Mouse (Mus musculus) regulatory T cell (primary cell): Measurements from ENCODE around the gene Wbp1.

Source experiments
- in situ Hi-C: fragments of 300-600 bp; cut with MboI, MseI; formaldehyde crosslinking; loops from one replicate; pipeline ENCODE4 v1.15.1; 2025; ENCODE audit warnings: high pct_unique_total_duplicates

Gene Wbp1

DNA sequence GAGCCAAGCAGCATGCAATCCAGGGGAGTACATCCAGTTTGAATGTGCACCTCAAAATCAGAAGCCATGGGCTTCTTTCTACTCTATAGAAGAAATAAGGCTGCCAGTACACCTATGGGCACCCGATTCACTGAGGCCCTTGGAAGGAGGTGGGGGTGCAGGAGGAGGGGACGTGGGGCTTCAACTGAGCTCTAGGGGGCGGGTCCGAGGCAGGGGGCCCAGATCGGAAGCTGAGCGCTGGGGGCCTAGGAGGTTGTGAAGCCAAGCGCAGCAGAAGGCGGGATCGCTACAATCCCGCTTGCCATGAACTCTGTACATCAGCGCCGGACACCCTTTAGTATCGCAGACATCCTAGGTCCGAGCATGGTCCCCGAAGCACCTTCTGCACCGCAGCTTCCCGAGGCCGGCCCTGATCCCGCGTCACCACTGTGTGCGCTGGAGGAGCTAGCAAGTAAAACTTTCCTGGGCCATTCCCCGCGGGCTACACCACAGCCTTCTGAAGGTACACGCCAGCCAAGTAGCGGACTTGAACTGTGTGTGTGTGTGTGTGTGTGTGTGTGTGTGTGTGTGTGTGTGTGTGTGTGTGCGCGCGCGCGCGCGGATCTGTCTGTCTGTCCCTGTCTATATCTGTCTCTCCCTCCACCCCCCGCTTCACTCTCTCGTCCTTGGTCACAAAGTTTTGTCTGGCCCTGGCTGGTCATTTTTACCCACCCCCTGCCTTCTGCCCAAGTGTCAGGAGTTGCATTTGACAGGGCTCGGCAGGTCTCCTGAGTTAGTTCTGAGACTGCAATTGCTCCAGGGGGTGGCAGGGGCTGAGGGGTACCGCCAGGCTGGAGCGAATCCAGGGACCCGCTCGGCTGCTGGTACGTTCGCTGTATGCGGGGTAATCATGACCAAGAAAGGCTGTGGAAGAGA is 35.0 kb downstream of the Wbp1 start, which contains the start of gene Lbx2:
Lbx2 (plus strand) TSS at position 247 of the 915 bp plus-strand sequence.
- in situ Hi-C loops = no loop called here

DNA sequence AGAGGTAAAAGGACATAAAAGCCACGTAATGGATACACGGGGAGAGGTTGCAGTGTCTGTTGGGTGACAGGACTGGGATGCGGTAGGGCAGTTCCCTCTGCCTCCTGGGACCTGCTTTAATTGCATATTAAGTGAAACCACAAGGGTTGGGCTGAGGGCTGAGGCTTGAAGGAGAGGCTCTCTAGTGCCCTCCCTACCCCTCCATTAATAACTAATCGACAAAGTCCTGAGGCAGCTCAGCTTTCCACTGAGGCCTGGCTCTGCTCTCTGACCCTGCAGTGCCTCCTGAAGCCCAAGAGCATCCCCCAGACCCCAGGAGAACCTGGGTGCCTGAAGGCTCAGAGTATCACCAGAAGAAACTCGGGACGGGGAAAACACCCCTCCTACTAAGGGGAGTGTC is 36.9 kb downstream of the Wbp1 start:
- in situ Hi-C loops = no loop called here

DNA sequence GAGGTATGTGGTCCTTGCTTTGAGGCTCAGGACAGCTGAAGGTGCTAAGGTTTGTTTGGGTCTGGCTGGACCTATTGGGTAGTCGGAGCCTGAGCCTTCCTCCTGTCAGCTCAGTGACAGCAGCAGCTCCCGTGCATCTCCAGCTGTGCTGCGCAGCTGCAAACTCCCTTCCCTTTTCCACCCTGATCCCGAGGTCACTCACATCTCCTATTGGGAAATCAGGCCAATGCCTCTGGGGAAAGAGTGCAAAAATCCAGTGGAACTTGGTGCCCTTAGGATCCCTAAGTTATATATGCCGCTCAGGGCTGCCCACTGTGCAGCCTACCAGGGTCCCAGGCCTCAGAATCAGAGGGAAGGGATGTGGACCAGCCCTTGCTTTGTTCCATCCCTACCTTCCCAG is 37.9 kb downstream of the Wbp1 start:
- in situ Hi-C loops = no loop called here

DNA sequence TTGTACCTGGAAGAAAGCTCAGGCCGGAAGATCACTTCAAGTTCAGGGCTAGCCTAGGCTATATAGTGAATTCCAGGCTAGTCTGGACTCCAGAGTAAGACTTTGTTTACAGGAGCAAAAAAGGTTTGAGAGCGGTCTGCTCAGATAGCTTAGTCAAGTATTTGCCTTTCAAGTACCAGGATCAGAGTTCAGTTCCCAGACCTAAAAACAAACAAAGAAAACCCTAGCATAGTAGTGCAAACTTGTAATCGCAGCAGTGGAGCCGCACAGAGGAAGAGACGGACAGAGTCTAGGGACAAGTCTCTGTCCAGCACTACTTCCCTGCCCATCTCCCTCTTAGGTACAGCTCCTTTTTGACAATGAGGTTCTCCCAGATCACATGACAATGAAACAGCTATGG is 41.1 kb downstream of the Wbp1 start:
- in situ Hi-C loops = no loop called here

DNA sequence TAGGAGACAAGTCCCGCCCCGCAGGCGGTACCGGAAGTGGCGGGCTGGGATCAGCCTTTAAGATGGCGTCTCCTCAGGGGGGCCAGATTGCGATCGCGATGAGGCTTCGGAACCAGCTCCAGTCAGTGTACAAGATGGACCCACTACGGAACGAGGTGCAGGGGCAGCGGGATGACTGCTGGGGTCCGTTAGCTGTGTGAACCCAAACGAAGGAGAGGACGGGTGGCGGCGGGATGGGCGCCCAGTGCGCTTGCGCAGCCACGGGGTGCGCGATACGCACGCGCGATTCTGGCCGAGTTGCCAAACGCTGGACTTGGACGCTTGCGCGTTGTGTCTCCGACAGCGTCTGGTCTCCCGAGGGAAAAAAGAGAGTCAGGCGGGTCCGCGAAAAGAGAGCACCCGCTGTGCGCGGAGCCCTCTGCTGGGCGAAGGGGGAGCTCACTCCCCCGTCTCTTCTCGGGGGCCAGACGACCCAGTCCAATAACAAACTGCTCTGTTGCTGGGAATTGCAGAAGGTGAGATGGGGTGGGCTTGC is 43.0 kb downstream of the Wbp1 start:
- in situ Hi-C loops = no loop called here

DNA sequence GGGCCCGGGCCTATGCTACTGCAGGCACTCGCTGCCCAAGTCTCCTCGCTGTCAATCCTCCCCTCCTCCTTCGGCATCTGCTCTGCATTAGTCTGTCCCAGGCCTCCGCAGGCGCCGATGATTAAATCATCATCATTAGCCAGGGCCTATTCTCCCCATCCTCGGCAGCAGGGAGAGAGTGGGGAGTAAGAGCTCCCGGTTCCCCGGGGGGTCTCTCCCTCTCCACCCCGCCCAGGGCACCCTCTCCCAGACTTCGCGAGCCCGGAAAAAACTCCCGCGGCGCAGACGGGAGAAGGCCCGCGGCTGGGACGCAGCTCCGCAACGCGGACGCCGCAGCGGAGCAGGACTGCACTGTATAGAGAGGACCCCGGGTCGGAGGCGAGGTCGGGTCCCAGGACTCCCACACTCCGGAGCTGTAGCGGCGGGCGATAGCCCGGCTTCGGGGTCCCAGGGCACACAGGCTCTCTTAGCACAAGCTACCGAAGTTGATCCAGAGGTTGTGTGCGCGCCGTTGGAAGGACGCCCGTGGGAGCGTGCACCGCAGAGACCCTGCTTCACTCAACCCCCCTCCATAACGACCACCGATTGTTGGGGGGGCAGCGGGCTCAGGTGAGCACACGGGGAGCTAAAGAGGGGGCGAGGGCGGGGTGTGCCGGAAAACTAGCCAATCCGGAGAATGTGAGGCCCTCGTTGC is 43.6 kb downstream of the Wbp1 start, which contains the start of gene Pcgf1:
Pcgf1 (plus strand) TSS at position 240 of the 694 bp plus-strand sequence.
- in situ Hi-C loops = no loop called here

DNA sequence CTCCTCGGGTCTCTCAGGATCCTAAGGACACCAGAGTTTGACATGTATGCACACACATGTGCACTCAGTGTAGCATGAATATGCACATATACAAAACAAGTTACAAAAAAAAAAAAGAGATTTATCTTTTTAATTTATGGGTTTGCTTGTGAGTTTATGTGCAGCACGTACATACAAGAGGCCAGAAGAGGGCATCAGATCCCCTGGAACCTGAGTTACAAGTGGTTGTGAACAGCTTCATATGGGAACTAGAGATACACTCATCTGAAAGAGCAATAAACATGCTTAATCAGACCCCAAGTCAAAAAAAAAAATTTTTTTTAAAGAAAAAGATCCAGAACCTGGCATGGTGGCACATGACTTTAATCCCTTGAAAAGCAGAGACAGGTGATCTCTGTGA is 46.4 kb downstream of the Wbp1 start:
- in situ Hi-C loops = no loop called here

DNA sequence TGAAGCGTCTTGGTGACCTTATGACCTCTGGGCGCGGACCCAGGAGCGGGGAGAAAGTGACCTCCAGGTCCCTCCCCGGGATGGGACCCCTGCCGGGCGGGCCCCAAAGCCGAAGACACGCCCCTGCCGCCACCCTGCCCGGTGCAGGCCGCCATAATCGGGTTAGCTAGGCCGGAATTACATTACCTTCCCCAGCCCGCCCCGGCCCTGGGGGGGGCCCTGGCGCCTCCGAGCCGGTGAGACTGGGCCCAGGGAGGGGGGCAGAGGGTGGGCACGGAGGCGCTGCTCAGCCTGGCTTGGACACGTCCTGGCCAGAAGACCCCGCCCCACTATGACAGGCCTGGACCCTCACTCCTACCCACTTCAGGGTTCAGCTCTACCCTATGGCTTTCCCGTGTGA is 50.1 kb downstream of the Wbp1 start:
- in situ Hi-C loops = no loop called here

DNA sequence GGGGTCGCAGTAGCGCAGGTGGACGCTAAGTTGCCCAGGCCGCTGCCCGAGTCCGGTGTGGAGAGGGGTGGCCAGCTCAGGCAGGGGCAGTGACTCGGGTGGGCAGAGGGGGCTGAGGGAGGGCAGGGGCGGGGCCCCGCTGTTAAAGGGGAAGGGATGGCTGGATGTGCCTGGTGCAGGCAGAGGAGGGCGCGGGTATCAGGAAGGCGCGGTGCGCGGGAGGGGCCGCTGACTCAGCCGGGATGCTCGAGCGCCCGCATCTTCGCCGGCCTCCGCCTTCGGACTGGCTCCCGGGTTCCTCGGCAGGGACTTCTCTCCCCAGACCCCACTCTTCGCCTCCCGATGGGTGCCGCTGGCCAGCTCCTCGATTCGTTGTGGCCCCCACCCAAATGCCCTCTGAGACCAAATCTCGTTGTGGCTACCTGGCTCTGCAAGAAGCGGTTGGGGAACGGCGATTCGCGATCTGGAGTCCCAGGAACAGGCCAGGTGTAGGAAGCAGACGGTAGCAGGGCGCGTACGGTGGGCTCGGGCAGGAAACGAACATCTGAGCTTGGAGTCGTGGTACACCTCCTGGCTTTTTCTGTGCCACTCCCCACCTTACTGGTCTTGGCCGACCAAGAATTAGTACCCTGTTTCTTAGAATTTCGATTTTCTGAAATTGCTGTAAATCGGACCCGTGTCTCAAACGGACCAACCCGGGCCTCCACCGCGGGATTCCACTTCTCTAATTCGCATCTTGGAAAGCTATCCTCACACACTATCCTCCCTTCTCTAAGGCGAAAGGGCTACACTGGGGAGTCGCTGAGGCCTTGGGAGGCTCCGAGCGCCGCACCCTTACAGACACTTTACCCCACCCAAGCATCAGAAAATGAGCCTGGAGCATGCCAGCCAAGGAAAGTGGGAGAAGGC is 50.8 kb downstream of the Wbp1 start:
- in situ Hi-C loops = no loop called here

DNA sequence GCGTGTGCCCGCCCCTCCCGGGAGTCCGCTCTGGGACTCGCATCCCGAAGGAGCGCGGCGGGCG is 51.3 kb downstream of the Wbp1 start, which contains the start of gene Tlx2:
Tlx2 (minus strand) TSS at position 47 of the 64 bp plus-strand sequence.
- in situ Hi-C loops = no loop called here

DNA sequence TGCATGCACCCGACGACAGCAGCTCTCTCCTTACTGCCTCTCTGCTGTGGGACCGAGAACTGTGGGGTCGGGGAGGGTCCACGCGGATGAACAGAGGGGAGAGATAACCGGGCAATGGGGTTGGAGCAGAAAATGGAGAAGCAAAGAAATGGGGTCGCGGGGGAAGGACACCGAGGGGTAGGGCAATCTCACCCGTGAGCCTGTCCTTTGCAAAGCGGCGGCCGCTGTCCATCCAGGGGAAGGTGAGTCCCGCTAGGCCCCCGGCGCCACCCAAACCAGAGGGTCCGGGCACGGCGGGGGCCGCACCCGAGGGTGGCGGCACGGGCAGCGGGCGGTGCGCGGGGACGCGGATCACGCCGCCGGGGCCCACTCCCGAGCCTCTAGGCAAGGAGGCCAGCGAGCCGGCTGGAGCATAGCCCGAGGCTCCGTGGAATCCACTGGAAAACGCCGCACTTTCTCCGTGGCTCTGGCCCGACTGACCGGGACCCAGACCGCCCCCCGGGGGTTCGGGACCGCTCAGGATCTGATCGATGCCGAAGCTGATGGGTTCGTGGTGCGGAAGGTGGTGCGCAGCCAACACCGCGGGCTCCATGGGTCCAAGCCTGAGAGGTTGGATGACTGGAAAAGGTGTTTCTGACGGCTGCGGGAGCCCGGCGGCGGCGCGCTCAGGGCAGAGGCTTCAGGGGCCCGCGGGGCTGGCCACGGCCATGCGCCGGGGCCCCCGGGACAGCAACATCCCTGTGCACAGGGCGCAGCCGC is 51.7 kb downstream of the Wbp1 start:
- in situ Hi-C loops = no loop called here
